Mouse (Mus musculus): ENCODE results near the gene Gm38392.
"Not testable (repeated sequence)": the region's sequence is repeated elsewhere in the genome, so short reads cannot be mapped to it uniquely, and the experiment has no call there.

The Gm38392 gene

GRCm38 (mm10) chr3:88276529-88277143 is 10.4 kb downstream of the Gm38392 start:
- DNase-seq (ENCODE audit: low spot score in 2 of 2): peak in 1 of 2 experiments; percentile 57

DNA sequence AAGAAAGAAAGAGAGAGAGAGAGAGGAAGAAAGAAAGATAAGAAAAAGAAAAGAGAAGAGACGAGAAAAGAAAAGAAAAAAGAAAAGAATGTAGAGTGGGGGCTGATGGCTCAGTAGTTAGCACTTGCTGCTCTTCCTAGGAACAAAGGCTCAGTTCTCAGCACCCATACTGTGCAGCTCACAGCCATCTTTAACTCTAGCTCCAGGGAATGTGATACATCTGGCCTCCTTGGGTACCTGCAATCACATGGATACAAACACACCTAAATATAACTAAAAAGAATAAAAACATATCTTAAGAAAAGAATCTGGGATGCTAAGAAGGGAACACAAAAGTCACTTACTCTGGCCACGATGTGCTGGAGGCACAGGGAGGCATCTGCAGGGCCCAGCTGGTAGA is 10.9 kb downstream of the Gm38392 start:
- DNase-seq (ENCODE audit: low spot score in 2 of 2): no peak

DNA sequence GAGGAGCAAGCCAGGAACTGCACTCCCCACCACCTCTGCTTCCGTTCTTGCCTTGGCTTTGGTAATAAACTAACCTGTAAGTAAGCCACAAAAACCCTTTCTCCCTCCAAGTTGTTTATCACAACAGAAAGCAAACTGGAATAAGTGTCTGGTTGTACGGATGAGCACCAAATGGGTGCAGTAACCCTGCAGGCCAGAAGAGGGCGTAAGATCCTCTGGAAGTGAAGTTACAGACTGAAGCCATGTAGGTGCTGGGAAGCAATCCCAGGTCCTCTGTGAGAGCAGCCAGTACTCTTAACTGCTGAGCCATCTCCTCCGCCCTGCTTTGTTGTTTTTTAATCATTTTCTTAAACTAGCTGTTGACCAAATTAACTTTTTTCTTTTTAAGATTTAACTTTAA is 13.0 kb downstream of the Gm38392 start:
- no peak for DNase-seq (ENCODE audit: low spot score in 2 of 2)

- no peak for DNase-seq (ENCODE audit: low spot score in 2 of 2)
Observed at GRCm38 (mm10) chr3:88271859-88272258, 15.2 kb downstream of the Gm38392 start.

- not testable (repeated sequence) for DNase-seq (ENCODE audit: low spot score in 2 of 2)
Observed at GRCm38 (mm10) chr3:88271298-88271697, 15.7 kb downstream of the Gm38392 start.

GRCm38 (mm10) chr3:88268991-88269390 is 18.0 kb downstream of the Gm38392 start:
- DNase-seq (ENCODE audit: low spot score in 2 of 2): no peak

- not testable (repeated sequence) for DNase-seq (ENCODE audit: low spot score in 2 of 2)
Observed at GRCm38 (mm10) chr3:88268014-88268413, 19.0 kb downstream of the Gm38392 start.

- no peak for DNase-seq (ENCODE audit: low spot score in 2 of 2)
Observed at GRCm38 (mm10) chr3:88262346-88262745, 24.7 kb downstream of the Gm38392 start.

- no peak for DNase-seq (ENCODE audit: low spot score in 2 of 2)
Observed at GRCm38 (mm10) chr3:88256382-88256781, 30.6 kb downstream of the Gm38392 start.

GRCm38 (mm10) chr3:88255950-88256349 is 31.1 kb downstream of the Gm38392 start:
- no peak for DNase-seq (ENCODE audit: low spot score in 2 of 2)

DNA sequence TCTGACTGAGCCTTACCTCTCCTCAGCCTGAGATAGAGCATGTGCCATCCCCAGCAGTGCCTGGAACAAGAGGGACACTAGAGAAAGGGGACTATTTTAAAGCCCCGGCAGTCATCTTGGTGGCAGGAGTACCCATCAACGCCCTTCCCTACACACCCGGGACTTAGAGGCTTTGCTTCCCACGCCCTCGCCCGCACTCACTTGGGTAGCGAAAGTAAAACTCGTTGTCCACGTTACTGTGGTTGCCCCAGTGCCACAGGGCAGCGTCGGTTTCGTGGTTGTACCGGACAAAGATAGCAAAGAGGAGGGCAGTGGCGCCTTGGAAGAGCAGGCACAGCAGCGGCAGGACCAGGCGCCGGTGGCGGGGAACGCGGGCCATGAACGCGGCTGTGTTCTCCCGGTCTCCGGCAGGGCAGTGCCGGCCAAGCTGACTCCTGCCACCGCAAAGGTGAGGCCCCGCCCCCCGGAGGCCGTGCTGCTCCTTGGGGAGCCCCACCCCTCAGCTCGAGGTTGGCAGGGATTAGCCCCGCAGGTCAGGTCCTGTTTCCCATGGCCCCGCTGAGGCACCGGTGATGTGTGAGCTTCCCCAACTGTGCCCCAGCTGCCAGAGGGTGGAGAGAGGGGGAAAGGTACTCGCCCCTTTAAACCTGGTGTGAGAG is 32.6 kb downstream of the Gm38392 start, which contains the start of gene Rhbg:
Rhbg (minus strand) TSS at position 442 of the 659 bp plus-strand sequence.
- no peak for DNase-seq (ENCODE audit: low spot score in 2 of 2)

DNA sequence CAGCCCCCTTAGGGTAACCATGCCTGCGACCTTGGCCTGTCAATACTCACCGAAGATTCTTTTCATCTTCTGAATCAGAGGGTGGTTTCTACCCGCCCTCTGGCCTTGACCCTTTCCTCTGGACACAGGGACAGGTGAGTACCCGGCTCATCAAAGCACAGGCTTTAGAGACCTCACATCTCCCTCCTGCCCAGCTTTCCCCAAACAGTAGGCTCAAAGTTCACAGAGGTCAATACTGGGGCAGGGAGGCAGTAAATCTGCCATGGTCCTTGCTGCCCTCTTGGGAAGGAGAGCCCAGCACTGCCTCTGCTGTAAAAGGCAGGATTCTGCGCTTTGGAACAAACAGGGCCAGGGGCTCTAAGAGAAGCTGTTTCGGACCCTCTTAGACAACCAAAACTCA is 34.3 kb downstream of the Gm38392 start:
- no peak for DNase-seq (ENCODE audit: low spot score in 2 of 2)

DNA sequence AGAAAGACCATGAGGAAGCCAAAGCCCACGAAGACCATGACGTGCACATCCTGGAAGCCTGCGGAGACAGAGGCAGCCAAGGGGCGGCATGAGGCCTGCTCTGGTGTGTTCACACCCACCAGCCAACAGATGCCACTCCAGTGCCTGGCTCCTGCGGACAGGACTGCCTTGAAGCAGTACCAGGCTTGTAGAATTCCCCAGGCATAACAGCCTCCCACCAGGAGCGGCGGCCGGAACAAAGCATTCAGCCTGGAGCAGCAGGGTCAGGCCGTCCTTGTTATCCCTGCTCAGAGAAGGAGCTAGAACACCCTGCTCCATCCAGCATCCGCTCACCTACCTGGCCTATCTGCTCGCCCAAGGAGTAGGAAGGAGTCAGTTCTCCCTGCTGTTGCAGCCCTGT is 38.6 kb downstream of the Gm38392 start:
- no peak for DNase-seq (ENCODE audit: low spot score in 2 of 2)

- no peak for DNase-seq (ENCODE audit: low spot score in 2 of 2)
Observed at GRCm38 (mm10) chr3:88247666-88248065, 39.3 kb downstream of the Gm38392 start.

- peak in 1 of 2 experiments; percentile 81 for DNase-seq (ENCODE audit: low spot score in 2 of 2)
Observed at GRCm38 (mm10) chr3:88245811-88246210, 41.2 kb downstream of the Gm38392 start.

DNA sequence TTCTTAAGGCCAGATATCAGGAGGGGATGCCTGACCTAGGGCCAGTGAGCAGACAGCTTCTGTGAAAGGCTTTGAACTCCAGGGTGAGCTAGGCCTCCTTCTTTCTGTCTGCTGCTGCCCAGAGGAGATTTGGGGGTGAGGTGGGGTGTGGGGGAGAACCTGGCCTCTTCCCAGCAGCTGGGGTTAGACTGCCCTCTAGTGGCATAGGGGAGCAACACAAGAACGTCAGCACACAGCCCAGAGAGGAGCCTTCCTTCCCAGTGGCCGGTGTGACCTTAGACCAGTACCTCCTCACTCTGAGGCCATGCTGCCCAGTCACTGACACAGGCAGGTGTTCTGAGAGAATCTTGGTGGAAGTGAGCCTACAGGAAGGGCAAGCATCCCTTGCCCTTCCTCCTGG is 42.9 kb downstream of the Gm38392 start:
- peak in 1 of 2 experiments; percentile 49 for DNase-seq (ENCODE audit: low spot score in 2 of 2)

- DNase-seq (ENCODE audit: low spot score in 2 of 2): peak; percentile 86 to 90
Observed at GRCm38 (mm10) chr3:88242531-88242930, 44.5 kb downstream of the Gm38392 start.

GRCm38 (mm10) chr3:88241045-88241786 is 45.8 kb downstream of the Gm38392 start:
- no peak for DNase-seq (ENCODE audit: low spot score in 2 of 2)

- no peak for DNase-seq (ENCODE audit: low spot score in 2 of 2)
Observed at GRCm38 (mm10) chr3:88239446-88239845, 47.6 kb downstream of the Gm38392 start.

DNA sequence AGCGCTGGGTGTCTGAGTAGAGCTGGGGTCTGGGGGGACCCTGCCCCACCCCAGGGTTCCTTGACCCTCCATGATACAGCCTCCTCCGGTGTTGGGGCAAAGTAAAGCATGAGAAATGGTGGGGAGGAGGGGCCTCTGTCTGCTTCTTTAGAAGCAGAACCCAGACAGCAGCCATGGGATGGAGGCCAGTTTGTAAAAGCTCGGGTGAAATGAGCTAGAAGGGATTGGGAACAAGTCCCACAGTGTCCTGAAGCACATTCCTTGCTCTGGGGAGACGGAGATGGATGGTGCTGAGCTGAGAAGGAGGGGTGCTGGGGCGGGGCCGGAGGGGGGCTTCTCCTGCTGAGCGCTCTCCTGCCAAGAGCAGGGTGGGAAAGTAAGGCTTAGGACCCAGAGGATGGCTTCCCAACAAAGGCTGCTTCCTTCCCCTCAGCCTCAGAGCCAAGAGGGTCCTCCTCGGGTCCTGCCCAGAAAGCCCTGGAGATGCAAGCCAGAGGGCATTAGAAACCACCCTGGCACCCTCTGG is 48.1 kb downstream of the Gm38392 start:
- peak in 1 of 2 experiments; percentile 40 for DNase-seq (ENCODE audit: low spot score in 2 of 2)

DNA sequence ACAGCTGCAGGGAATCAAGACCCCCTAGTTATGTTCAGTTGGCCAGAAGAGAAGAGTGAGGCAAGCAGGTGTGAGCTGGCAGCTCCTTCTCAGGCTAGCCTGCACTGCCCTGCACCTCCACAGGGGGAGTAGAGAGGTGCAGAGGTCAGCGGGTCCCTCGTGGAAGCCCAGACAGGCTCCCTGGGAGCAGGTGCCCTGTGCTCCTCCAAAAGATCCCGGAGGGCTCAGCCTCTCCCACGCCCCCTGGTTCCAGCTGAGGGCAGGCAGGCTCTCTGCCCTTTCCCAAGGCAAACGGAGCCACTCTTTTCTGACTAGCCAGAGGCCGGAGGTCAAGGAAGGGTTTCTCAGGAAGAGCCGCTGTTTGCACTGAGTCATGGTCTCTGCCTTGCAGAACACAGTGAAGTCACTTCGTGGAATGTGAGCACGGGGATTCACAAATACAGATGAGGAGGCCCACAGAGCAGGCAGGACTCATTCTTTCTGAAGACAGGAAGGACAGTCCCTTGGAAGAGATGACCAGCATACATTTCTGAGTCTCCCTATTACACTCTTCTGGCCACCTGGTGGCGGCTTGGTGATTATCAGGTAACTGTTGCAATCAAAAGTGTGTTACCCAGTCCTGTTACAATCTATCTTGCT is 49.3 kb downstream of the Gm38392 start:
- no peak for DNase-seq (ENCODE audit: low spot score in 2 of 2)

- DNase-seq (ENCODE audit: low spot score in 2 of 2): no peak
Observed at GRCm38 (mm10) chr3:88237161-88237555, 49.9 kb downstream of the Gm38392 start.
